Mouse (Mus musculus) hindbrain, embryonic 10.5 days (tissue): ENCODE measurements at regions not wholly inside any gene's neighbourhood (a gene's known extent, or its start where the extent isn't known, plus 50 kb on each side); places are given as distances from the start of the nearest gene placed in this dataset.
"Not testable (repeated sequence)": the region's sequence is repeated elsewhere in the genome, so short reads cannot be mapped to it uniquely, and the experiment has no call there.

Source experiments
- DNase-seq: peaks from one replicate; pipeline ENCODE4 v3.0.0-alpha.2; 2017; ENCODE audit warnings: low spot score
- H3K27ac ChIP-seq: fragments of 300-500 bp; sonication (generic); 2 replicates; pipeline ENCODE4 v1.5.1; 2016; ENCODE audit warnings: mild to moderate bottlenecking, moderate library complexity
- H3K27me3 ChIP-seq: fragments of 300-500 bp; sonication (generic); 2 replicates; pipeline ENCODE4 v1.6.1; 2016; ENCODE audit warnings: mild to moderate bottlenecking; ENCODE audit not compliant: poor library complexity, insufficient read depth, severe bottlenecking
- H3K36me3 ChIP-seq: fragments of 300-500 bp; sonication (generic); 2 replicates; pipeline ENCODE4 v1.6.1; 2016; ENCODE audit warnings: mild to moderate bottlenecking, moderate library complexity
- H3K4me1 ChIP-seq: fragments of 300-500 bp; sonication (generic); replicated peaks from 2 replicates; pipeline ENCODE4 v1.6.1; 2016; ENCODE audit warnings: mild to moderate bottlenecking
- H3K4me3 ChIP-seq: fragments of 300-500 bp; sonication (generic); 2 replicates; pipeline ENCODE4 v1.5.1; 2016; ENCODE audit warnings: mild to moderate bottlenecking, moderate library complexity
- H3K9me3 ChIP-seq: fragments of 300-500 bp; sonication (generic); 2 replicates; pipeline ENCODE4 v1.6.1; 2016; ENCODE audit warnings: mild to moderate bottlenecking, moderate library complexity
- WGBS: fragments of 180-500 bp; shearing (Covaris S2); methylation state at CpG from one replicate; pipeline ENCODE4 v1.1.7; 2016; 5-methylcytosine and 5-hydroxymethylcytosine counted together

DNA sequence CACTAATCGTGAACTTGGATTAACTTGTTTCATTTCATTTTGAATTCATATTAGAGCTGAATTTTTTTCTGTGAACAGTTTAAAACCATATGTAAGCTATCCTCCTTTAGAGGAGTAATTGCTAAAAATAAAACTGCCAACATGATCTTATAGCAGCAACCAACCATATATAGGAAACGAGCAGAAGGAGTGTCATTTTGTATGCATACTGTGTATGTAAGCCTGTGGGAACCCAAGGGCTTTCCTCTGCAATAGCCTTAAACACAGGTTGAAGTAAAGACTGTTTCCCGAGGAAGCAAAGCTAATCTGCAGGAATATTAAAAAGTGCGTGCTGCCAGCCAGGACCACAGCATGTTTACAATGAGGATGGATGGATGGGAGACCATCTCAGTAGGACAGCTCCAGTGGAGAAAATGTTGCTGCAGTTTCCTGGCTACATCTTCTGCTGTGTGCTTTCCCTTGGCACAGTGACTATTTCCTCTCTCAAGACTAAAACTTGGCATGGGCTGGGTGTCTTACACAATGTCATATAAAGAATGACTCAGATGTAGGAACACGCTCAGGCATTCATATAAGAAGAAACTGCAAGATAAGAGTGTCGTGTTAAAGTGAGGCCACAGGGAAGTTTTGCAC is 244.6 kb upstream of the Tram1l1 start:
- Histone ChIP-seq H3K4me1 (no peaks in the 10 kb centered on the region), H3K4me3 (no peak overlapping the region), H3K9me3 (no peaks in the 10 kb centered on the region), H3K36me3 (no peaks in the 10 kb centered on the region), H3K27me3 (no peaks in the 10 kb centered on the region), H3K27ac (no peak overlapping the region)
- 80% methylated on average over 6 of the region's 6 CpGs for WGBS
- no peak for DNase-seq

GRCm38 (mm10) chr3:124092404-124093121 is 228.1 kb upstream of the Tram1l1 start:
- WGBS = 85% methylated on average over 9 of the region's 9 CpGs
- Histone ChIP-seq H3K36me3 (no peaks in the 10 kb centered on the region), H3K27me3 (no peaks in the 10 kb centered on the region), H3K4me1 (no peaks in the 10 kb centered on the region), H3K27ac (no peak overlapping the region), H3K4me3 (no peak overlapping the region), H3K9me3 (no peaks in the 10 kb centered on the region)
- no peak for DNase-seq

- no peak overlapping the region for H3K27ac ChIP-seq
- no peak overlapping the region for H3K4me3 ChIP-seq
- 85% methylated on average over 1 of the region's 1 CpGs for WGBS
- no peaks in the 10 kb centered on the region for H3K27me3 ChIP-seq
- H3K4me1 ChIP-seq = no peaks in the 10 kb centered on the region
- no peaks in the 10 kb centered on the region for H3K9me3 ChIP-seq
- no peak for DNase-seq
- no peaks in the 10 kb centered on the region for H3K36me3 ChIP-seq
Measured at GRCm38 (mm10) chr3:124113995-124114394, 206.7 kb upstream of the Tram1l1 start.

DNA sequence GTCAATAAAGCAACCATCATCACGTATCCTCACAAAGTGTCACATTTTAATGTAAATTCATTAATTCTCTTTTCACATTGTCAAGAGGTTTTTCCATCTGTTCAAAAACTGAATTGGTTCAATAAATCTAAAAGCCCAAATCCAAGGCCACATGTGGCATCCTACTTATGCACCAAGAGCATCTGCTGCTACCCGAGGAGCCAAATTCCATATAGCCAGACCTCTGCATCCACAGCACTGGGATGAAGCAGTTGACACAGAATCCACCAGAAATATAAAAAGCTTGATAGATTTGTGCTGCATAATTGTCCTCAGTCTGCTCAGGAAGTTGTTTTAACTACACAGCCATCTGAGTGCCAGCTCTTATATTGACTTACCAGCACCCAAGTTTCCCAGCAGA is 164.4 kb upstream of the Tram1l1 start:
- Histone ChIP-seq H3K9me3 (no peaks in the 10 kb centered on the region), H3K27me3 (no peaks in the 10 kb centered on the region), H3K36me3 (no peaks in the 10 kb centered on the region), H3K4me1 (no peaks in the 10 kb centered on the region), H3K4me3 (no peak overlapping the region), H3K27ac (no peak overlapping the region)
- 86% methylated on average over 2 of the region's 2 CpGs for WGBS
- no peak for DNase-seq

- 86% methylated on average over 6 of the region's 6 CpGs for whole genome bisulfite sequencing
- DNase-seq = no peak
- Histone ChIP-seq H3K27ac (no peak overlapping the region), H3K9me3 (no peaks in the 10 kb centered on the region), H3K4me1 (no peaks in the 10 kb centered on the region), H3K27me3 (no peaks in the 10 kb centered on the region), H3K4me3 (no peak overlapping the region), H3K36me3 (no peaks in the 10 kb centered on the region)
Measured at GRCm38 (mm10) chr3:124157858-124158655, 162.6 kb upstream of the Tram1l1 start.

GRCm38 (mm10) chr3:124193331-124193730 is 127.3 kb upstream of the Tram1l1 start:
- not testable (repeated sequence) for H3K9me3 ChIP-seq, H3K4me1 ChIP-seq, H3K27ac ChIP-seq, H3K4me3 ChIP-seq, H3K36me3 ChIP-seq, DNase-seq, H3K27me3 ChIP-seq
- 69% methylated on average over 6 of the region's 6 CpGs for WGBS

DNA sequence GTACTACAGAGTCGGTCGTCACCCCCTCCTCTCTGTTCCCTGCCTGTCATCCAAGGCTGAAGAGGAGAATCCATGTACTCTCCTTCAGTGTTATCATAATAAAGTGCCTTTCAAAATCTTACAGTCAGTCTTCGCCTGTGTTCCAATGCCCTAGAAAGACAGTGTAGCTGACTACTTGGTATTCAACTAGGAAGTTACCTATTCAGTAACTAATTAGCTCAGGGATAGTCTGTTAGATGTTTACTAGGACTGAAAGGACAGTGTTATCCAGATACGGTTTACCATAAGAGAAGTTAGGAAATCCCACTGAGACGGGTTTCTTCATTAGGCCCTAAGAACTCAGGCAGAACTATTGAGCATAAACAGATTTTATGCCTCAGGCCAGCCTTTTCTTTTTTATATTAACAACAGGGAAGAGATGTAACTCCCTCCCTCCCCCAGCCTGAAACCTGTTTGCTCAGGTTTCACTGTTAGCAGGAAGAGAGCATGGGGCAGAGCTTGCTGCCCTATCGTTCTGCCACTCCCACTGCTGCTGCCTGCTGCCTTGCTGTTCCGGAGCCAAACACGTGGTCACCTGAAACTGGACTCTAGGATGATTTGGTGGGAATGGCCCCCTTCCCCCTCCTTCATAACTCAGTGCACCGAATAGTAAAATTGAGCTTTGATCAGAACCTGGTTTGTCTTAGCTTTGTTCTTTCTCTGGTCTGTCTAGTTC is 120.3 kb upstream of the Tram1l1 start:
- H3K9me3 ChIP-seq, H3K4me3 ChIP-seq, DNase-seq, H3K27ac ChIP-seq, H3K4me1 ChIP-seq, H3K27me3 ChIP-seq, H3K36me3 ChIP-seq: not testable (repeated sequence)
- WGBS = 85% methylated on average over 9 of the region's 9 CpGs

DNA sequence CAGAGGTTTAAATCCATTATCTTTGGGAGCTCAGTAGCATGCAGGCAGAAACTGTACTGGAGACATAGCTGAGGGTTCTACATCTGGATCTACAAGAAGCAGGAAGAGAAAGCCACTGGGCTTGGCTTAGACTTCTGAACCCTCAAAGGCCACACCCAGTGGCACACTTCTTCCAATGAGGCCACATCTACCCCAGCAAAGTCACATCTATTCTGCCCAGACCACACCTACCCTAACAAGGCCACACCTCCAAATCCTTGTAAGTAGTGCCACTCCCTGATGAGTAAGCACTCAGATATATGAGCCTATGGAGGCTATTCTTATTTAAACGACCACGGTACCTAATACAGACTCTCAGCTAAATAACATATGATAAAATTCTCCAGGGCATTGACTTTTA is 103.5 kb upstream of the Tram1l1 start:
- Histone ChIP-seq H3K27me3 (no peaks in the 10 kb centered on the region), H3K4me3 (no peak overlapping the region), H3K36me3 (no peaks in the 10 kb centered on the region), H3K9me3 (no peaks in the 10 kb centered on the region), H3K27ac (no peak overlapping the region), H3K4me1 (no peaks in the 10 kb centered on the region)
- DNase-seq = no peak
- WGBS = 92% methylated on average over 2 of the region's 2 CpGs

DNA sequence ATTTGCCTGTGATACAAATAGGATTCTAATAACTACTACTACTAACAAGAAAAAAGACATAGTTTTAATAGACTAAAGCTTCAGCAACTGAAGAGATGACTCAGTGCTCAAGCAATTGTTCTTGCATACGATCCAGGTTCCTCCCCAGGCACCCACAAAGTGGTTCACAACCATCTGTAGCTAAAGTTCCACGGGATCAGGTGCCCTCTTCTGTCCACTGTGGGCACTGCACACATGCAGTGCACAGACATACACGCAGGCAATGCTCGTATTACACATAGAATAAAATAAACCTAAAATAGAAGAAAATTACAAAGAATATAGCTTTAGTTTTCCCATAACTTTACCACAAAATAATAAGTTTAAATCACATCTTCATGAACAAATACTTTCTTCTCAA is 94.7 kb upstream of the Tram1l1 start:
- WGBS = 80% methylated on average over 4 of the region's 4 CpGs
- Histone ChIP-seq H3K4me3 (no peak overlapping the region), H3K27ac (no peak overlapping the region), H3K4me1 (no peaks in the 10 kb centered on the region), H3K9me3 (no peaks in the 10 kb centered on the region), H3K36me3 (no peaks in the 10 kb centered on the region), H3K27me3 (no peaks in the 10 kb centered on the region)
- DNase-seq = no peak

GRCm38 (mm10) chr3:124227701-124228100 is 93.0 kb upstream of the Tram1l1 start:
- no peak overlapping the region for H3K27ac ChIP-seq
- H3K9me3 ChIP-seq = no peaks in the 10 kb centered on the region
- H3K4me3 ChIP-seq = no peak overlapping the region
- no peaks in the 10 kb centered on the region for H3K4me1 ChIP-seq
- H3K27me3 ChIP-seq = no peaks in the 10 kb centered on the region
- no peaks in the 10 kb centered on the region for H3K36me3 ChIP-seq
- DNase-seq = no peak

DNA sequence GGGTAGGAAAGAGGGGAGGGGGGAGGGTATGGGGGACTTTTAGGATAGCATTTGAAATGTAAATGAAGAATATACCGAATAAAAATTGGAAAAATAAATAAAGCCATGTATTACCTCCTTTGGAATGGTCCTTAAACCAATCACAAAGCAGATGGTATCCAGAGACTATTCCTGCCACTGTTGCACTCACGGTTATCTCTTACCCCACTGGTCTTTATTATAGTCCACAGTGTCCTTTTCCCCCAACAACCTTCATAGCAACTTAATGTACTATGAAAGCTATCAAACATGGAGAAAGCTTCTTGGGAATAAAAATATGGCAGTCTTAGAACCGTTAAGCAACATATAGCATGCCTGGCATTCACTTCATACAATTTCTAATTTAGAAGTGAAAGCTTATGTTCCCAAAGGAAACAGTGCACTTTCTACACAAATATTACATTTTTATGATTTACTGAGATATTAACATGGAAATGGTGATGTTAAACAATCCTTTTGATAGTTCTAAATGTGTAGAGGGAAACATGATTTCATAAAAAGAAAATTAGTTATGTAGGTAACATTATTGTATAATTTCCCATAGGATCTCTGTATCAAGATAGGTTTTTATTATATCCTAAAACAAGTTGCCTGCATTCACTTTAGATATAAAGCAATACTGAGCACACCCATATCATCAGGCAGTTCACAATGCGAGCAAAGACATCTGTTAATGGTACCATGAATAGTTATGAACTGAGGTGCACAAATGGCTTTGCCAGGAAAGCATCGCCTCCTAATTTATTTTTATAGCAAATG is 79.5 kb upstream of the Tram1l1 start:
- H3K4me3 ChIP-seq = no peak overlapping the region
- no peak overlapping the region for H3K27ac ChIP-seq
- WGBS = 77% methylated on average over 5 of the region's 5 CpGs
- no peaks in the 10 kb centered on the region for H3K9me3 ChIP-seq
- no peaks in the 10 kb centered on the region for H3K4me1 ChIP-seq
- no peaks in the 10 kb centered on the region for H3K27me3 ChIP-seq
- DNase-seq = no peak
- no peaks in the 10 kb centered on the region for H3K36me3 ChIP-seq

DNA sequence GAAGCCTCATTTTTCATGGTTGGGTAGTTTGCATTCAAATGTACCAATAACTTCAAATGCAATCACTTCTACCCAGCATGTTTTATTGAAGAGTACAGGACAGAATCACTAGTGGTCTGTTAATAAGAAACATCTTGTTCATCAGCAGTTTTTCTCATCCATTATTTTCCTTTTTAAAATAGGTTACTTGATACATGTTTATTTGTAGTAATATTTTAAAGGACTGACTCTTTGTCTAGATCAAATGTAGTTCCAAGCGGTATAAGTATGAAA is 79.0 kb upstream of the Tram1l1 start:
- H3K36me3 ChIP-seq = no peaks in the 10 kb centered on the region
- no peak overlapping the region for H3K4me3 ChIP-seq
- no peaks in the 10 kb centered on the region for H3K27me3 ChIP-seq
- no peak overlapping the region for H3K27ac ChIP-seq
- no peaks in the 10 kb centered on the region for H3K4me1 ChIP-seq
- WGBS = 96% methylated on average over 1 of the region's 1 CpGs
- no peak for DNase-seq
- H3K9me3 ChIP-seq = no peaks in the 10 kb centered on the region
